Mouse (Mus musculus): ENCODE data around the gene Aox3. TPM values are rescaled to one million over a fixed set of nuclear protein-coding genes. Genes with fewer than 3 reads are reported as not detected.

The Aox3 gene
- polyA plus RNA-seq, 1 experiment from 2014 or later: 0.93 TPM

- Histone ChIP-seq H3K36me3 (replicated peaks) (no peaks in the 10 kb centered on the region), H3K4me3 (no peak overlapping the region), H3K27me3 (replicated peaks) (no peaks in the 10 kb centered on the region), H3K9ac (no peak overlapping the region), H3K27ac (no peak overlapping the region), H3K4me2 (no peak overlapping the region), H3K4me1 (no peaks in the 10 kb centered on the region), H3K9me3 (no peaks in the 10 kb centered on the region)
- ATAC-seq (replicated peaks): no peak
- WGBS: 68% methylated on average over 6 of the region's 6 CpGs
These were observed 108.1 kb downstream of the Aox3 start for GRCm38 (mm10) chr1:58221070-58221469.

GRCm38 (mm10) chr1:58221879-58222278, 108.9 kb downstream of the Aox3 start:
- Histone ChIP-seq H3K27me3 (replicated peaks) (no peaks in the 10 kb centered on the region), H3K4me2 (no peak overlapping the region), H3K9ac (no peak overlapping the region), H3K4me1 (no peaks in the 10 kb centered on the region), H3K4me3 (no peak overlapping the region), H3K9me3 (no peaks in the 10 kb centered on the region), H3K27ac (no peak overlapping the region), H3K36me3 (replicated peaks) (no peaks in the 10 kb centered on the region)
- ATAC-seq (replicated peaks): no peak
- WGBS: 91% methylated on average over 5 of the region's 5 CpGs

- no peak for ATAC-seq (replicated peaks)
- 72% methylated on average over 6 of the region's 6 CpGs for WGBS
These were observed 115.2 kb downstream of the Aox3 start for GRCm38 (mm10) chr1:58228086-58228485.

GRCm38 (mm10) chr1:58228916-58229315, 116.0 kb downstream of the Aox3 start:
- H3K9me3 ChIP-seq: no peaks in the 10 kb centered on the region
- no peak overlapping the region for H3K4me3 ChIP-seq
- no peaks in the 10 kb centered on the region for H3K36me3 ChIP-seq (replicated peaks)
- no peak overlapping the region for H3K4me2 ChIP-seq
- H3K27ac ChIP-seq: no peak overlapping the region
- H3K9ac ChIP-seq: no peak overlapping the region
- H3K4me1 ChIP-seq: no peaks in the 10 kb centered on the region
- no peaks in the 10 kb centered on the region for H3K27me3 ChIP-seq (replicated peaks)
- no peak for ATAC-seq (replicated peaks)

More at GRCm38 (mm10) chr1:58228086-58228485, 115.2 kb downstream of the Aox3 start:
- Histone ChIP-seq H3K4me3 (no peak overlapping the region), H3K27ac (no peak overlapping the region), H3K4me1 (no peaks in the 10 kb centered on the region), H3K9me3 (no peaks in the 10 kb centered on the region), H3K9ac (no peak overlapping the region), H3K36me3 (replicated peaks) (no peaks in the 10 kb centered on the region), H3K27me3 (replicated peaks) (no peaks in the 10 kb centered on the region), H3K4me2 (no peak overlapping the region)

- H3K4me1 ChIP-seq: no peaks in the 10 kb centered on the region
- H3K9ac ChIP-seq: no peak overlapping the region
- H3K27me3 ChIP-seq (replicated peaks): no peaks in the 10 kb centered on the region
- H3K36me3 ChIP-seq (replicated peaks): no peaks in the 10 kb centered on the region
- ATAC-seq (replicated peaks): no peak
- H3K4me2 ChIP-seq: no peak overlapping the region
- no peaks in the 10 kb centered on the region for H3K9me3 ChIP-seq
- H3K27ac ChIP-seq: no peak overlapping the region
- WGBS: 87% methylated on average over 4 of the region's 4 CpGs
- H3K4me3 ChIP-seq: no peak overlapping the region
These were observed 116.8 kb downstream of the Aox3 start for GRCm38 (mm10) chr1:58229774-58230173.

- WGBS: 56% methylated on average over 5 of the region's 5 CpGs
- no peak for ATAC-seq (replicated peaks)
- no peak overlapping the region for H3K27ac ChIP-seq
- H3K9me3 ChIP-seq: no peaks in the 10 kb centered on the region
- no peak overlapping the region for H3K4me2 ChIP-seq
- H3K9ac ChIP-seq: no peak overlapping the region
- H3K4me1 ChIP-seq: no peaks in the 10 kb centered on the region
- no peaks in the 10 kb centered on the region for H3K36me3 ChIP-seq (replicated peaks)
- no peak overlapping the region for H3K4me3 ChIP-seq
- H3K27me3 ChIP-seq (replicated peaks): no peaks in the 10 kb centered on the region
These were observed 117.6 kb downstream of the Aox3 start for GRCm38 (mm10) chr1:58230542-58230941.

GRCm38 (mm10) chr1:58235405-58235804, 122.5 kb downstream of the Aox3 start:
- ATAC-seq (replicated peaks): no peak

GRCm38 (mm10) chr1:58237527-58238299, 124.8 kb downstream of the Aox3 start:
- Histone ChIP-seq H3K4me1 (no peaks in the 10 kb centered on the region), H3K27me3 (replicated peaks) (no peaks in the 10 kb centered on the region), H3K4me2 (no peak overlapping the region), H3K4me3 (no peak overlapping the region), H3K9ac (no peak overlapping the region), H3K27ac (no peak overlapping the region), H3K9me3 (no peaks in the 10 kb centered on the region), H3K36me3 (replicated peaks) (no peaks in the 10 kb centered on the region)
- 70% methylated on average over 4 of the region's 4 CpGs for WGBS
- ATAC-seq (replicated peaks): no peak

More at GRCm38 (mm10) chr1:58235405-58235804, 122.5 kb downstream of the Aox3 start:
- no peaks in the 10 kb centered on the region for H3K36me3 ChIP-seq (replicated peaks)
- no peaks in the 10 kb centered on the region for H3K9me3 ChIP-seq
- H3K4me2 ChIP-seq: no peak overlapping the region
- no peak overlapping the region for H3K4me3 ChIP-seq
- no peaks in the 10 kb centered on the region for H3K27me3 ChIP-seq (replicated peaks)
- WGBS: 44% methylated on average over 5 of the region's 5 CpGs
- H3K9ac ChIP-seq: no peak overlapping the region
- H3K4me1 ChIP-seq: no peaks in the 10 kb centered on the region
- no peak overlapping the region for H3K27ac ChIP-seq

GRCm38 (mm10) chr1:58238440-58238839, 125.5 kb downstream of the Aox3 start:
- Histone ChIP-seq H3K36me3 (replicated peaks) (no peaks in the 10 kb centered on the region), H3K27me3 (replicated peaks) (no peaks in the 10 kb centered on the region), H3K27ac (no peak overlapping the region), H3K4me1 (no peaks in the 10 kb centered on the region), H3K4me3 (no peak overlapping the region), H3K9me3 (no peaks in the 10 kb centered on the region), H3K4me2 (no peak overlapping the region), H3K9ac (no peak overlapping the region)
- 90% methylated on average over 5 of the region's 5 CpGs for WGBS
- no peak for ATAC-seq (replicated peaks)

GRCm38 (mm10) chr1:58238961-58239360, 126.0 kb downstream of the Aox3 start:
- WGBS: 95% methylated on average over 9 of the region's 9 CpGs
- Histone ChIP-seq H3K4me2 (no peak overlapping the region), H3K9me3 (no peaks in the 10 kb centered on the region), H3K9ac (no peak overlapping the region), H3K4me3 (no peak overlapping the region), H3K27ac (no peak overlapping the region), H3K36me3 (replicated peaks) (no peaks in the 10 kb centered on the region), H3K27me3 (replicated peaks) (no peaks in the 10 kb centered on the region), H3K4me1 (no peaks in the 10 kb centered on the region)
- ATAC-seq (replicated peaks): no peak

- H3K4me3 ChIP-seq: no peak overlapping the region
- H3K36me3 ChIP-seq (replicated peaks): no peaks in the 10 kb centered on the region
- H3K27ac ChIP-seq: no peak overlapping the region
- ATAC-seq (replicated peaks): no peak
- no peaks in the 10 kb centered on the region for H3K4me1 ChIP-seq
- no peaks in the 10 kb centered on the region for H3K27me3 ChIP-seq (replicated peaks)
- WGBS: 77% methylated on average over 6 of the region's 6 CpGs
- no peak overlapping the region for H3K4me2 ChIP-seq
- no peak overlapping the region for H3K9ac ChIP-seq
- H3K9me3 ChIP-seq: no peaks in the 10 kb centered on the region
These were observed 127.4 kb downstream of the Aox3 start for GRCm38 (mm10) chr1:58240347-58240746.

- Histone ChIP-seq H3K4me2 (no peak overlapping the region), H3K27me3 (replicated peaks) (no peaks in the 10 kb centered on the region), H3K9me3 (no peaks in the 10 kb centered on the region), H3K4me1 (no peaks in the 10 kb centered on the region), H3K9ac (no peak overlapping the region), H3K27ac (no peak overlapping the region), H3K4me3 (no peak overlapping the region), H3K36me3 (replicated peaks) (no peaks in the 10 kb centered on the region)
- 83% methylated on average over 3 of the region's 3 CpGs for WGBS
- no peak for ATAC-seq (replicated peaks)
These were observed 131.6 kb downstream of the Aox3 start for GRCm38 (mm10) chr1:58244487-58244886.

- Histone ChIP-seq H3K9me3 (no peaks in the 10 kb centered on the region), H3K4me1 (no peaks in the 10 kb centered on the region), H3K4me2 (no peak overlapping the region), H3K36me3 (replicated peaks) (no peaks in the 10 kb centered on the region), H3K27me3 (replicated peaks) (no peaks in the 10 kb centered on the region), H3K9ac (no peak overlapping the region), H3K27ac (no peak overlapping the region), H3K4me3 (no peak overlapping the region)
- ATAC-seq (replicated peaks): no peak
- 71% methylated on average over 1 of the region's 1 CpGs for WGBS
These were observed 135.6 kb downstream of the Aox3 start for GRCm38 (mm10) chr1:58248518-58248917.
